Mouse (Mus musculus) left cerebral cortex, adult 11 months (tissue): ENCODE results near the gene Ugt8a.

ENCODE experiments used
- DNase-seq: peaks from one replicate; pipeline ENCODE4 v3.0.0; 2022; ENCODE audit warnings: low spot score

Ugt8a gene

DNA sequence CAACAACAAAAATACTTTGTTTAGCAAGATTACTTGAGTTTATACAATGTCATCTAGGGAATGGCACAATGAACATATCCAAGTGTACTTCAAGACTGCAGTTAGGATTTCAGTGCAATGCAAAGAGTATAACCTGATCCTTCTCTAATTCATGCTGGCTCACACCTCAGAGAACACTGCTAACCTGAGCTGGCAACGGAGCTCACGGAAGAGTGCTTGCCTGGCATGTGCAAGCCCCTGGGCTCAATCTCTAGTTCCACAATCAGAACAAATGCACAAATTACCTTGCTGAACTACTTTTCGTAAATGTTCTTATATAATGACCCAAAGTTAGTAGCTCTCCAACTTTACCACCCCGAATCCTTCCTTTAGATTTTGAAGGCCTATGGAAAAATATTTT lies 68.5 kb downstream of the Ugt8a start:
- no peak for DNase-seq

DNA sequence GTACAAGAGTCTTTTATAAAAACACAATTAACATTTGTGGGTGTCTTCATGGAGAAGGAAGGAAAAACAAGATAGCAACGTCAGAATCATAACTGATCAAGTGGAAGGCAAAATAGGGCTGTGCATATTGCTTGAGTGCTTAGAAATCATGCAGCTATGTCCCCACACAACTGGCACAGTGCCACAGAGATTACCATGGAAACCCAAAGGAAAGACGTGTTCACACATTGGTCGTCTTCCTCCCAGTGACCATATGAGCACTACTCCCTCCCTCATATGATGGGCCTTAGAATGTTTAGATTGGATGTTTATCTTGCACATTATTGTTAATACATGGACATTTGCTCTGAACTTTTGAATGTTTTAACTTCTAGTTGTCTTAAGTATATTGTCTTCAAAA lies 76.8 kb downstream of the Ugt8a start:
- no peak for DNase-seq

DNA sequence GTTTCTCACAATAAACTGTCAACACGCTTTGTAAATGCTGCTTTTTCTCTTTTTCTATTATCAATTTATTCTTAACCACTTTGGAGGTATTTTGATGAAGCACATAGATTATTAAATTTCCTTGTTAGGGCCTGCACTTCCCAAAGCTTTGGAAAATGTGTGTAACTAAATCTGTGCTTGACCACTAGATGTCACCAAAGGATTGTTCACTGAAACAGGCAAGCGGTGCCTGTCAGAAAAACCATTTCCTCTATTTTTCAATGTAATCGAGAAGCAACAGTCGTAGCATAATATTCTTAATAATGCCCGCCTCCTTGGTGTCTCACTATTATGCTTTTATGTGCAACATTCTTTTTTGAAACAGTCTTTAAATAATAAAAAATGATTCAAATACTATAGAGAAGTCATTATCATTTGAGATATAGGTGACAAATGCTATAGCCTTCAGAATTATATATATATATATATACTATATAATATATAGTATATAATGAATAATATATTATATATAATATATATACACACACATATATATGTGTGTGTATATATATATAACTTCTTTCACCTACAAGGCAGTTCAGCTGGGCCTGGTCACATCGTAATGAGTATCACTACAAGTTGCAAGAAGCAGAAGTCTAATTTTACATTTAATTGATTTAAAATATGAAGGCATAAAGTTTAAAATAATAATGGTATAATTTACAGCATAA lies 89.1 kb downstream of the Ugt8a start:
- DNase-seq: peak; percentile 23

DNA sequence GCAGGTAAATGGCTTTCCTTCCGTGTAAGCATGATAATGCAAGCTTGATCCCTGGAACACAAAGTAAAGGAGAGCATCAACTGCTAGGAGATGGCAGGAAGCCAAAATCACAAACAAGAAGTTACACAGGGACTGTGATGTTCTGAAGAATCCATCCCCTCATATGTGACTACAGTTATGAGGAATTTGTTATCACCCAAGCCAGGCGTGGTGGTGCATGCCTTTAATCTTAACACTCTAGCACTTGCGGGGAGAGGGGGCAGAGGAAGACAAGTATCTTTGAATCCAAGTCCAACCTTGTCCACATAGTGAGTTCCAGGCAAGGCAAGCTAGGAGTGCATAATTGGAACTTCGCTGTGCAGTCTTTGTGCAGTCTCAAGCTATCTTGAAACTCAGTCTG lies 110.4 kb downstream of the Ugt8a start:
- DNase-seq: no peak

DNA sequence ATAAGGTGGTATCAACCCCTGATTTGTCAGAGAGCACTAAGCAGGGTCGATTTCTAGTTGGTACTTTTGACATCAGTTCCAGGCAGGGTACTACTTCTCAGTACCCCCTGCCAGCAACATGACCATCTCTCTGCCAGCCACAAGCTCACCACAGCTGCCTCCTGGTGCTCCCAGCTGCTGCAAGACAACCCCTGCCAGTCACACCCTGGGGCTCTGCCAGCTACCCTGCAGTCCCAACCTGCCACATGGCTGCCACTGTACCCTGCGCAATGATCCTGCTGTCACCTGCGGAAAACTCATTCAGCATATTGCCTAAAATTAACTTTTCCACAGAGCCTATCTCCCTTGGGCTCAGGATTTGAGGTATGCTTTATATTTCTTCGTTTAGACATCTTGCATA lies 111.2 kb downstream of the Ugt8a start:
- DNase-seq: no peak

DNA sequence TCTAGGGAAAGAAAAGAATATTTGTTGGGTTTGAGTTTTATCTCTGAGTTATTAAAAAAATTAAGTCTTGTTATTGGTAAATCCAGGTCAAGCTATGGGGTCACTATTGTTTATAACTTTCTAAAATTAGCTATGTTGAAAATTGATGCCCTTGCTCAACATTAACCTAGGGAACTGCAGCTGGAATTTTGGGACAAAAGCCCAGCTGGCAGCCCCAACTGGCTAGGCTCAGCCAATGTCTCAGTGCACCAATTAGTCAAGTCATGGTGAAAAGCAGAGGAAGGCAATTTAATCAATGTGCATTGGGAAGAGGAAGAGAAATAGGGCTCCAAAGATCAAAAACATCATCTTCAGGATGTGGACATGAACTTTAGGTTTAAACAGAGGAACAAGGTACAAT lies 118.7 kb downstream of the Ugt8a start:
- DNase-seq: no peak
